Mouse (Mus musculus): ENCODE data around the gene Fam189a2. TPM values are rescaled to one million over a fixed set of nuclear protein-coding genes. Genes with fewer than 3 reads are reported as not detected.

Fam189a2 gene
- total RNA-seq, 2 experiments from 2014 or later: 51.6 to 55.6 TPM

DNA sequence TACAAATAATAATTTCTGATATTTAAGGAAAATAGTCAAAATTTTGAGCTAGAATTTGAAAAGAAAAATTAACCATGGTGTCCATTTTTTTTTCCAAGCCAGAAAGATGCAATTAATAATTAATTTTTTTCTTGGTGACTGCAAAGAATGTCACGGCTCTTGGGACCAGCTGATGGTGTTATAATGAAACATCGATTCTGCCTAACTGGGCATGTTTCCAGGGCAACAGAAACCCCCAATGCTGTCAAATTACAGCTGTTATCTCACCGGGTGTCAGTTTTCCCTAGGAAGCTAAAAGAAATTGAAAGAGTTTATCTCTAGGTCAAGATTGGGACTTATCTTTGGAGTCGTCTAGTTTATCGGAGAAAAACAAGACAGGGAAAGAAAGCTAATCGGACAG is 46.6 kb downstream of the Fam189a2 start:
- no peak for DNase-seq
- intact Hi-C loops (cut with DNase I): no loop called here

DNA sequence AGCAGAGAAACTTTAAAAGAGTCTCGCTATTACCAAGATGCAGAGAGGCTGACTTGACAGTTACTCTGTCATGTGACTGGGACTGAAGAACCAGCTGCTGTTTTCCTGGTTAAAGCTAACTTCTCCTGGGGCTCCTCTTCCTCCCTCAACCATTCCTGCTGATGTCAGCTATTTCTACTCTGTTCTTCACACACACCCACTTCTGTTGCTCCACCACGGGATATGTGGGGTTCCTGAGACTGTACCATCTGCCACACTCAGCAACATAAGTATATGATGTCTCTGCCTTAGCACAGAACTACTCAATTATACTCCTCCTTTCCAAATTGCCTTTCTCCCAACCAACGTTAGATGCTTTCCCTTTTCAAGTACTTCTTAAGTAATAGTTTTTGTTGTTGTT is 50.2 kb downstream of the Fam189a2 start:
- intact Hi-C loops (cut with DNase I): no loop called here
- DNase-seq: no peak

DNA sequence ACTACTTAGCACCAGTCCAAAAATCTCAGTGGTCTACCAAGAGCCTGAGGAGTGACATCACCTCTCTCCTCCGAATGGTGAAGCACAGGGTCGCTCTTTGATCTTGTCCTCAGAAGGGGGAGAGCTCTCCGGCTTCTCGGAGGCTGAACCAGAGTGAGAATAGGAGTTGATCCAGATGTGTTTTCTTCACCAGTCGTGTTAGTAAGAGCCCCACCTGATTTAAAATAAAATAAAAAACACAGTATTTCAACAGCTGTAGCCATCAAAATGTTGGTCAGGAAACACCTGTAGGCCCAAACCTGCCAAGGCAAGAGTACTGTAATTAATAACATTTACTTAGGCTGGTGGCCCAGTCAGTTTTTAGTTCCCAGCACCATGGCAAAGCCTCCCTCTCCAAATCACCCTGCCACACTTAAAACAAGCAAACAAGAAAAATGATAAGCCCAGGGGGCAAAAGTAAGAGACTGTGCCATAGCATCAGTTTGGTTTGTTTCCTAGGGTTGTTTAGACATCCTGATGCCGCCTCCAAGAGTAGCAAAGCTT is 52.8 kb downstream of the Fam189a2 start:
- intact Hi-C loops (cut with DNase I): no loop called here
- DNase-seq: no peak

DNA sequence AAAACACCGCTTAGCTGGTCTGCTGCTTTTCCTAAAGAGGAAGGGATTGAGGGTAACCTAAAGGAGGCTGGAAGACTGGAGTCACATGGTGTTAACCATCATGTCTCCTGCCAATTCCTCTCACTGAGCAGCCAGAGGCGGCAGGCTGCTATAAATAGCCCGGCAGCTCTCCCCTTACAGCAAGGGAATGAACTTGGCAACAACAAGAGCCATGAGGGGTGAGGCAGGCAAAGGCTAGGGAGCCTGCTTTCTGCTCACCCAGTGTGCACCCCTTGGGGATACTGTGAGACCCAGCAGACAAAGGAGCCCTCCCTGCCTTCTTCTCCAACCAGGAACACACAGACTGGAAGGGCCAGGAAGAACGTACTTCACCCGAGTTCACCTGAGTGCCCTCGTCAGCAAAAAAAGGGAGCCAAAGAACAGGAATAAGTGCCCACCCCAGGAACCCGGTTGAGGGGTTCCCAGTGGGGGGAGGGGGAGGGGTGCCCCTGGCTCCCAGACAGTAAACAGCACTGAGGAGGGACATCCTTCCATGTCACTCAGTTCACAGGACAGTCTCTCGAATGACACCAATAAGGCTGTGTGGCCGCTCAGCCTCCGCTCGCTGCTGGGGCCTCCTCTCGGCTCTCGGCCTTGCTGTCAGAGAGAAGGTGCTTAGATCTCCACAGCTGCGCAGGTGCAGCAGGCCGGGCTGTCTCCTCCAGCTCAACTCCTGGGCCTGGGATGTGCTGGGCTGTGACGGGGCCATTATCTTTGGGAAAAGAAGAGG is 57.8 kb downstream of the Fam189a2 start:
- intact Hi-C loops (cut with DNase I): loop anchor here (5.0 kb wide), 2 partner anchors 54 to 144 kb away; no protein-coding TSS in a partner anchor
- peak; percentile 46 to 67 for DNase-seq

DNA sequence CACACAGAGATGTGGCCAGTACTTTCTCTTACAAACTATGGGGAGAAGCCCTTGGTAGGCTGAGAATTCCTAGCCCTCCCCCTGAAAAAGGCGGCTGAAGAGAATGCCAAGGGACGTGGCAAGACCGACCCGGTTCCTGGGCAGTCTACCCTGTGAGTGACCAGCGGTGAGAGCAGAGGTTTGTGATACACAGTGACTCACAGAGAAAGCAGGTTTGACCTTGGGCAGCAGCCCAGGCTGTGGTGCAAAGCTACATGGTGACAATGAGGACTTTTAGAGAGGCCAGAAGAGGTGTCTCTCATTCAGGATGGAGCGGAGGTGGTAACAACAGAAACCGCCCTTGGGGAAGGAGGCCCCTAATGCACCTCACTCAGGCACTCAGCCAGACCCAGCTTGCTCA is 59.4 kb downstream of the Fam189a2 start:
- intact Hi-C loops (cut with DNase I): loop anchor here (5.0 kb wide), 2 partner anchors 56 to 146 kb away; no protein-coding TSS in a partner anchor
- no peak for DNase-seq

DNA sequence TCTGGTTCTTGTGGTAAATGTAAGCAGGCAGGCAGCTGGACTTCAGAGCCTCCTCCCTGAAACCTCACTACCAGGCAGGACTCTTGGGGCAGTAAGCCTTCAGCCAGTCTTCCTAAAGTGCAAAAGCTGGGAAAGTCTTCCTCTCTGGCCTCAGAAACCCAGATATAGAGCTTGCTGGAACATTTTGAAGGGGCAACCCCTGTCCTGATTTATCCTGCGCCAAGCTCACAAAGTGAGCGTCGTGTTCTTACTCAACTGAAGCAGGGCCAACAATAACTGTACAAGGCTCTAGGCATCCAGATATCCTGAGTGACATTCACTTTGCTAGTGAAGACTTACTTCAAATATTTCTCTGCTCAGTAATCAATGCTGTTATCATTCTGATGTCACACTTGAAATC is 60.4 kb downstream of the Fam189a2 start:
- intact Hi-C loops (cut with DNase I): loop anchor here (5.0 kb wide), 2 partner anchors 57 to 147 kb away; no protein-coding TSS in a partner anchor
- no peak for DNase-seq

DNA sequence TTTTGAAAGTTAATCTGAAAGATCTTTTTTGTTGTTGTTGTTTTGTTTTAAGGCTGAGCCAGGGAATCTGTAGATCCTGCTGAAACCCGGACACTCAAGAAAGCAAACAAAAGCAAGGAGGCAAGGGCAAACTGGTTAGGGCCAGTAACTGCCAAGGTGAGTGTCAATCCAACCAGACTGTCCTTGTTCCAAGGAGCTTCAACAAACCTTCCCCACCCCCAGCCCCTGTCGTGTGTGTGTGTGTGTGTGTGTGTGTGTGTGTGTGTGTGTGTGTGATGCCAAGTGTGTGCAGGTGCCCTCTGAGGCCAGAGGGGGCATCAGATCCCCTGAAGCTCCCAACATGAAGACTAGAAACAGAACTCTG is 62.0 kb downstream of the Fam189a2 start:
- intact Hi-C loops (cut with DNase I): loop anchor here (5.0 to 10.0 kb wide), 4 partner anchors 128 to 306 kb away; partner anchors contain the start of genes Apba1 and Ptar1
- no peak for DNase-seq

DNA sequence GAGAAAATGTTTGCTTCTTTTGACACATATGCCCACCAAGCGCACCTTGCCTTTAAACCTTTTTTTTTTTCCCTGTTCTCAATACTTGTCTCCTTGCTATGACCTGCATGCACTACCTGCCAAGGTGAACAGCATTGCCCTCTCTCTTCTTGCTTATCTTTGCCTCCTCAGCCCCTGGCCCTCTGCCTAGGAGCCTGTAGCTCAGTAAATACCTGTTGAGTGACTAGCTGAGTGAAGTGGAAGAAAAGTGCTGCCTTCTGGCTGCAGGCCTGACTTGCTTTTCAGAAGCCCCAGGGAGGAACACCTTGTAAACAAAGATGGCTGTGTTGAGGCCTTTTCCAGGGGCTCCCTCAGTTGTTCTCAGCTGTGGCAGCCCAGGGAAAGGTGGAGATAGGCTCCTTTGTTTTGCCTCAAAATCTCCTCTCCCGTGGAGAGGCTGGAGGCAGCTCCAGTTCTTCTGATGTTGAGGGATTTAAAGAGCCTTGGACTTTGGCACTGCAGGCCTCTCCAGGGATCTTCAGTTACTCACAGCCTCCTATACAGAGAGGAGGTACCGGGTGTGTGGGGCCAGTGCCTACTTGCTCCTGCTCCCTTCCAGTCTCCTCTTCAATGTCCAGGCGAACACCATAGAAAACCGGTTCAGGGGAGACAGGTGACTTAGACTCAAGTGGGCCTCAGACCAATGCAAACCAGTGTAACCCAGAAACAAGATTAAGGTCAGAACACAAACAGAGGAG is 62.5 kb downstream of the Fam189a2 start:
- DNase-seq: peak; percentile 43 to 60
- intact Hi-C loops (cut with DNase I): loop anchor here (5.0 to 10.0 kb wide), 4 partner anchors 129 to 307 kb away; partner anchors contain the start of genes Apba1 and Ptar1

DNA sequence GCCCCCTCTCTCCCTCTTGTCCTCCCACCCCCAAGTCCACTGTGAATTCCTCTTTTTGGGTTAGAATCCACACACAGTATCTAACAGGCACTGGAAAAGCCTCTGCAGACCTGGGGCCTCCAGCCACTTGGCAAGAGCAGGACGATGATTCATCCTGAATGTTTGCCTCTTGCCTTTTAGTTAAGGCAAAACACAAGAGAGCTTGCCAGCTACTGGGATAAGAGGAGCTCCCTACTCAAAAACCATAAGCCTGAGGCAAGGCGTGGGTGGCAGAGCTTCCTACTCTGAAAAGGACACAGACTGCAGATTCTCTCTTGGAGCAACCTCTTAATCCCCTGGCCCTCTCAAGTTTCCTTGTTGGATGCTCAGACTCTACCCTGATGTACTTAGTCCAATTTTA is 63.7 kb downstream of the Fam189a2 start:
- peak; percentile 57 to 71 for DNase-seq
- intact Hi-C loops (cut with DNase I): loop anchor here (5.0 to 10.0 kb wide), 4 partner anchors 130 to 308 kb away; partner anchors contain the start of genes Apba1 and Ptar1

DNA sequence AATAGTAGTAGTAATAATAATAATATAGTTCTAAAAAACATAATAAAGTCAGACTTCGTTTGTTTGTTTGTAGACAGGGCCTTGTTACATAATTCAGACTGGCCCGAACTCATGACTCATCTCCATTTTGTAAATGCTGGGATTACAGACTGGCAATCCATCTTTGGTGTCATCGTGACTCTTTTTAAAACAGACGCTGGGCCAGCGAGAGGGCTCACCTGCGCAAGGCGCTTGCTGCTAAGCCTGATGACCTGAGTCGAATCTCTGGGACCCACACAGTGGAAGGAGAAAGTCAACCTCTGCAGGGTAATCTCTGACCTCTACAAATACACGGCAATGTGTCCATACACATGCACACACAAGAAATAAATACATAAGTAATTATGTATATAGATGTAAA is 64.4 kb downstream of the Fam189a2 start:
- intact Hi-C loops (cut with DNase I): loop anchor here (5.0 to 10.0 kb wide), 4 partner anchors 131 to 308 kb away; partner anchors contain the start of genes Apba1 and Ptar1

DNA sequence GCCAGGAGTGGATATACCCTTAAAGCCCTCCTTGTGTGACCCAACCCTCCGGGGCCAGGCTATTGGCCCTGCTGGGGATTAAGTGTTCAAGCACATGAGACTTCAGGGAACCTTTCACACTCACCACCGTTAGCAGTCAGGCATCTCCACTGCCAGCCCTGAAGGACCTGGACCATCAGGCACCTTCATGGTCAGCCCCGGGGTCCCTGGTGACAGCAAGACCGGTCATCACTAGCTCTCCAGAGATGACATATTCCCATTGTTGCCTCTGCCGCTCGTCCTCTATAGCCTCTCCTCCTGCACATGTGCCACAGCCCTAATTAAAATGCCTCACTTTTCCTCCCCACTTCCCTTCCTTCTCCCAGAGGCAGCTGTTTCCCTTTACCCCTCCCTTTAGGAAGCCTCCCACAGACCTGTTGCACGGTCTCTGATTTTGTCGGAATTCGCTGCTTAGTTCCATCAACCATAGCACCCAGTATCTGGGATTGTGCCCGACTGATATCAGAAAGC is 66.4 kb downstream of the Fam189a2 start:
- no peak for DNase-seq
- intact Hi-C loops (cut with DNase I): loop anchor here (5.0 to 10.0 kb wide), 5 partner anchors 68 to 592 kb away; partner anchors contain the start of genes Apba1, Fam189a2 and Ptar1

More for the DNA sequence above, 64.4 kb downstream of the Fam189a2 start:
- no peak for DNase-seq

DNA sequence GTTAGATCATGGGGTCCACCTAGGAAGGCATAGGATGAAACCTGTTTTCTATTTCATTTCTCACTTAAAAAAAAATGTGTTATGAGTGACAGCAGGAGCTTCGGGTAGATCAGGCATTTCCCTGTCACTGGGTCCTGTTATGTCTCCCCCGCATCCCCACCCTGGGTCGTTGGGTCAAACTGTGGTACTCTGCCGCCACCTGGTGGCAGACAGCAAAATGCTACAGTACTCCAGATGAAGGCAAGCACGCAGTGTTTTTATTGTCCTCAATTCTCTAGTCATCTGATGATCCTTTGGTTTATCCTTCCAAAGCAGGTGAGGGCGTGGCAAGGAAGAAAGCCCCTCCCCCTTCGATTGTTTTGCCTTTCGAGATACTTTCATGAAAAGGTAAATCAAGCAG is 69.3 kb downstream of the Fam189a2 start:
- intact Hi-C loops (cut with DNase I): loop anchor here (1.0 to 10.0 kb wide), 8 partner anchors 61 to 589 kb away; partner anchors contain the start of genes Apba1, Fam189a2 and Ptar1
- DNase-seq: peak; percentile 86 to 88

DNA sequence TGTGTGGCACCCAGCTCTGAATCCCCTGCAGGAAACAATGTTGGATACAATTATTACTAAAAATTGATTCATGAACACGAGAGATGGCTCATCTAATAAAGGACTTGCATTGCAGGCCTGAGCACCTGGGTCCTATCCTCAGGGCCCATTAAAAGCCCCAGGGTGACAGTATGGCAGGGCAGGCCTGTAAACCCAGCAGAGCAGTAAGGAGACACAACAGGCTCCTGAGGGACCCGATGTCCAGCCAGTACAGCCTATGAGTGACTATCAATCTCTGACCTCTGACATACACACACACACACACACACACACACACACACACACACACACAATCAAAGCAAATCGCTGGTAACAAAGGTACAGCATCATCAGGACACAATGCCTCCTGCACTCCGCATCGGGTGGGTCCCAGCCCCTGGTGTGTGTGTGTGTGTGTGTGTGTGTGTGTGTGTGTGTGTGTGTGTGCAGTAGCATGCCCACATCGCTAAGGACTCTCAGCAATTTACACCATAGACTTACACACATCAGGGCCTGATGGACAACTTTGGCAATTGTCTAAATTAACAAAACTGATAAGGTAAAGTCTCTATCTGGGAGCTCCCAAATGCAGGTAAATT is 69.9 kb downstream of the Fam189a2 start:
- intact Hi-C loops (cut with DNase I): loop anchor here (1.0 to 10.0 kb wide), 8 partner anchors 60 to 589 kb away; partner anchors contain the start of genes Apba1, Fam189a2 and Ptar1
- DNase-seq: no peak

DNA sequence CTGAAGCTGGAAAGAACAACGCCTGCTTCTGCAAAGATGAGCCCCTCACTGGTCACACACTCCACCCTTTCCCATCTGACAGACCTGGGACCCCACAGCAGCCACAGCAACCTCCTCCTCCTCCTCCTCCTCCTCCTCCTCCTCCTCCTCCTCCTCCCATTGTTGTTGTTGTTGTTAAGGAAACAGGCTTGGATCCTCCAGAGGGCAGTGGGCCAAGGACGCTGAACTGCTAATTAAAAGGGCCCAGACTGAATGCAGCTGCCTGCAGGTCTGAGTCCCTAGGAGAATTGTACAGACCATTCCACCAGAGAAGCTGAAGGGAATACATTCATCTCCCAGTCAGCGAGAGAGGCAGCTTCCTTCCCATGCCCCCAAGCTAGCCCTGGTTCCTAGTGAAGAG is 70.5 kb downstream of the Fam189a2 start:
- DNase-seq: peak; percentile 64 to 66
- intact Hi-C loops (cut with DNase I): loop anchor here (2.0 to 10.0 kb wide), 7 partner anchors 59 to 588 kb away; partner anchors contain the start of genes Apba1, Fam189a2 and Ptar1

DNA sequence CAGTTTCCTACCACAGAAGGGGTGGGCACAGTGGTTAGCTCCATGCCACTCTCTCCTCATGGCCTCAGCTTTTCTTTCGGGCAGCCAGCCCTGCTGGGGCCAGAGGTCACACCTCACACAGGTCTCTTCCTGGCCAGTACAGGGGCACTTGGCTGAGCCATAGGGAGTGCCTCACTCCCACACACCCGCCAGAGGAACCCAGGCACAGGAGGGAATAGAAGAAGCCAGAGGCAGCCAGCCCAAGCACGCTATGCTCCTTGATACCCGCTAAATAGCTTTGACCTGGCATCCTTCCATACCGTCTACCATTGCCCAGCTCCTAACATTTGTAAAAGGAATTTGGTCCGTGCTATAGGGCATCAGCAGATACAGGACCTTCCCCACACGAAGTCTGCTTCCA is 70.9 kb downstream of the Fam189a2 start:
- intact Hi-C loops (cut with DNase I): loop anchor here (2.0 to 10.0 kb wide), 8 partner anchors 59 to 1025 kb away; partner anchors contain the start of genes Apba1, Fam189a2 and Ptar1
- no peak for DNase-seq

DNA sequence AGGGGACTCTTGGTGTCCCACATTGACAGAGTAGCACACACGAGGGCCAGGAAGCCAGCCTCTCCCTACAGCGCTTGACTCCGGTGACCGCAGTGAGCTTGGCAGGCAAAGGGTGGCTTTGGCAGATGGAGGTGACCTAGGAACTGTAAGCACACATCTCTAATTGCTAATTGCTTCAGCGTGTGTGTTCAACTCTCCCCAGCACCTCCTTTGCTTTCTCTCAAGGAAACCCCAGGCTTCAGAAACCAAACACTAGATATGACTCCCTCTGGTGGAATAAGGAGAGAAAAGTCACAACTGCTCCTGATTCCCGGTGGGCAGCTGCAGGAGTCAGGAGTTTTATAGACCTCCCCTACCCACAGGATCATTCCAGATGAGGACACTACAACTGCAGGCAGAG is 71.9 kb downstream of the Fam189a2 start:
- DNase-seq: no peak
- intact Hi-C loops (cut with DNase I): loop anchor here (10.0 kb wide), 1 partner anchor 1024 kb away; no protein-coding TSS in a partner anchor

DNA sequence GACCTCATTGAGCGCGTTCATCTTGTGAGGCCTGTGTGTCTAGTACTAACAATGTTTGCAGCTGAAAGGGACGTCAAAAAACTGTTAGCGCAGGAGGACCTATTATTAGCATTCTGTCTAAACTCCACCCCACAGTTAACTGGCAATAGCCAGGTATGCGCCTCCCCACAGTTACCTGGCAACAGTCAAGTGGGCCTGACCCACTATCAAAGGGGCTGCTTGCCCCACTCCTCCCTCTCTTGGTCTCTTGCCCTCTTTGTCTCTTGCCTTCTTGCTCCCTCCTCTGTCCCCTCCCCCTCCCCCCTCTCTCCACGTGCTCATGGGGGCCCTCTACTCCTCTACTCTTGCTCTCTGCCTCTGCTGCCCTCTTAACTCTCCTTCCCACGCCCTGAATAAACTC is 73.3 kb downstream of the Fam189a2 start:
- intact Hi-C loops (cut with DNase I): loop anchor here (10.0 kb wide), 1 partner anchor 1023 kb away; no protein-coding TSS in a partner anchor

DNA sequence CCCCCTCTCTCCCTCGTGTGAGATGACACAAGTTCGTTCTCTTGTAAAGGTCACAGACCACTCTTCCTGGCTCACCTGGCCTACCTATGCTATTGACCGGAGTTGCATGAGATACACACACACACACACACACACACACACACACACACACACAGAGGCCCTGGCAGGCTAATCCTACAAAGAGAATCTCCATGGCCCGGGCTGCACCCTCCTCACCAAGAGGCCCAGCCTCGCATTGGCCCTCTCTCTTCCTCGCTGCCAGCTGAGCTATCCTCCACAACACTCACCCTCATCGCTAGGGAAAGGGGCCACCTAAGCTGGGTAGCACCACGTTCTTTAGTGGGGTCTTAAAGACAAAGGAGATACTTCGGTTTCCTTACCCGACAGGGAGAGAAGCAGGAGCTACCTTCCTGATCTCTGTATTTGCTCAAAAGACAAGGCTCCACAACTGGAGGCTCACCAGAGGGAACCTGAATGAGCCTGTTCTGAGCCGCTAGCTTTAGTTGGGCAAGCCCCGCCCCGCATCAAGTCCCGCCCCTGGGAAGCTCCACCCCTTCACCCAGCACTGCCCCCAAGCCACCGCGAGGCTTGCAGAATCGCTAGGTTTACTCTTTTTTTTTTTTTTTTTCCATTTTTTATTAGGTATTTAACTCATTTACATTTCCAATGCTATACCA is 74.4 kb downstream of the Fam189a2 start:
- no peak for DNase-seq
- intact Hi-C loops (cut with DNase I): loop anchor here (10.0 kb wide), 1 partner anchor 1022 kb away; no protein-coding TSS in a partner anchor

More for the DNA sequence above, 73.3 kb downstream of the Fam189a2 start:
- no peak for DNase-seq

DNA sequence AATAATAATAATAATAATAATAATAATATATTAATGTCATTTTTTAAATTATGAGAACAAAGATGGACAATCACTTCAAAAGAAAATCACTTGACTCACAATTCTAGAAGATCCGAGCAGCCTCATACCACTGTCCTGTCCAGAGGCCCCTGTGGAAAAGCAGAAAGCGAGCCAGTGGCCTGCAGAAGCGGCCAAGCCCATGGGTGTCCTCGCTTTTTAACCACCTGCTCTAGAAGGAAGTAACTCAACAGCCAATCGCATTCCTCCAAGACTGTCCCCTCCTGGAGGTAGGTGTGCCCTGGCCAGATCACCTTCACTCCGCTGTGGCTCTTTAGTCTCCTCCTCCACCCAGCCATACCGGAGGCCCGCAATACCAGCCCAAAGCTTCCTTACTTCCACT is 75.4 kb downstream of the Fam189a2 start:
- DNase-seq: no peak
- intact Hi-C loops (cut with DNase I): loop anchor here (10.0 kb wide), 1 partner anchor 1021 kb away; no protein-coding TSS in a partner anchor
